Mouse (Mus musculus) spleen, postnatal 36 days (tissue): ENCODE measurements around the gene Gprin1.
A peak's percentile ranks its signal among the peaks of the same experiment; 100 is the strongest.

Source experiments
- DNase-seq, 2 experiments: peaks; one replicate each; pipeline ENCODE4 v3.0.0; 2022; ENCODE audit warnings: low spot score in 2 of 2, mixed read lengths in 1 of 2

Gprin1 gene

GRCm38 (mm10) chr13:54726131-54726530 lies 23.5 kb downstream of the Gprin1 start:
- no peak for DNase-seq

GRCm38 (mm10) chr13:54723143-54723542 lies 26.5 kb downstream of the Gprin1 start:
- no peak for DNase-seq

GRCm38 (mm10) chr13:54716916-54717315 lies 32.8 kb downstream of the Gprin1 start:
- peak in 1 of 2 experiments; percentile 33 for DNase-seq

- DNase-seq = no peak
Measured at GRCm38 (mm10) chr13:54714996-54715395, 34.7 kb downstream of the Gprin1 start.

- DNase-seq = no peak
Measured at GRCm38 (mm10) chr13:54714393-54714792, 35.3 kb downstream of the Gprin1 start.

- DNase-seq = no peak
Measured at GRCm38 (mm10) chr13:54710866-54711265, 38.8 kb downstream of the Gprin1 start.

- no peak for DNase-seq
Measured at GRCm38 (mm10) chr13:54704890-54705289, 44.8 kb downstream of the Gprin1 start.

GRCm38 (mm10) chr13:54702507-54702906 lies 47.2 kb downstream of the Gprin1 start:
- no peak for DNase-seq

- DNase-seq = no peak
Measured at GRCm38 (mm10) chr13:54701243-54701642, 48.4 kb downstream of the Gprin1 start, which contains the start of gene Cdhr2. Cdhr2 (plus strand) TSS chr13:54701461.

GRCm38 (mm10) chr13:54695479-54696230 lies 54.0 kb downstream of the Gprin1 start:
- no peak for DNase-seq

- DNase-seq = peak; percentile 87 to 89
Measured at GRCm38 (mm10) chr13:54694348-54695060, 55.2 kb downstream of the Gprin1 start.

GRCm38 (mm10) chr13:54693558-54694347 lies 55.9 kb downstream of the Gprin1 start, which contains the start of gene Rnf44:
Rnf44 (minus strand) TSS chr13:54693907.
- peak; percentile 99 for DNase-seq

GRCm38 (mm10) chr13:54692711-54693557 lies 56.7 kb downstream of the Gprin1 start:
- DNase-seq = no peak

GRCm38 (mm10) chr13:54691737-54692136 lies 57.9 kb downstream of the Gprin1 start:
- peak; percentile 85 to 88 for DNase-seq

GRCm38 (mm10) chr13:54690151-54690740 lies 59.4 kb downstream of the Gprin1 start:
- DNase-seq = no peak

GRCm38 (mm10) chr13:54687575-54688424 lies 61.9 kb downstream of the Gprin1 start:
- DNase-seq = peak; percentile 96 to 98

GRCm38 (mm10) chr13:54687096-54687495 lies 62.6 kb downstream of the Gprin1 start:
- DNase-seq = peak; percentile 86 to 87
